Mouse (Mus musculus): Measurements from ENCODE around the gene Ctdsp1.

The Ctdsp1 gene

DNA sequence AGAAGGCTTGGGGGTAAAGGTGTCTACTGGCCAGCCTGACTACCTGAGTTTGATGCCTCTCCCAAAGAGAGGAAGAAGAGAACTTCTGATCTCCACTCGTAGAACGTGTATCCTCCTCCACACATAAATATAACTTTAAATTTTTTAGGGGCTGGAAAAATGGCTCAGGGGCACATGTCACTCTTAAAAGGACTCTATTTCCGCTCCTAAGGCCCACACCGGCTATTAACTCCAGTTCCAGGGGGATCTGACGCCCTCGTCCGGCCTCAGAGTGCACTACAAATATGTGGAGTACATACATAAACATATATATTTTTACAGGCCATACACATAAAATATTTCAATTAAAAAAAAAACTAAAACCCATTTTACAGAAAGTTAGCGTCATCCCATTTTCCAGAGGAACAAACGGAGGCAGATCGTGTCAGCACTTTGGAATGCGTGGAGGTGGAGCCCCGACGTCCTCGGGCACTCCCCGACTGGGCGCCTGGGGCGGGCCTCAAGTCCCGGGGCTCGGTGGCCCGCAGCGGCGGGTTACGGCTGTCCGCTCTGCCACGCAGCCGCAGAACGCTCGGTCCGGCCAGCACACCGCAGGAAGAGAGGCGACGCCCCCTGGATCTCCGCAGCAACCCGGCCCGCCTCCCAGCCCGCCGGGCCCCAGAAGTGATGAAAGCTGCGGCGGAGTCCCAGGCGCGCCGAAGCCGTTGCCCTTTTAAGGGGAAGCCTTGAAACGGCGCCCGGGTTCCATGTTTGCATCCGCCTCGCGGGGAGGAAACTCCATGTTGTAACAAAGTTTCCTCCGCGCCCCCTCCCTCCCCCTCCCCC, at the start of gene Ctdsp1:
Gene Ctdsp1 (plus strand): TSS at position 586 of the 825 bp plus-strand sequence.
- in situ Hi-C loops (cut with MboI, MseI), result loop anchor here (25.0 kb wide), 1 partner anchor 454 kb away; no protein-coding TSS in a partner anchor

GRCm38 (mm10) chr1:74341898-74342297, 49.4 kb upstream of the Ctdsp1 start:
- in situ Hi-C loops (cut with MboI, MseI), result no loop called here

GRCm38 (mm10) chr1:74342308-74342707, 49.0 kb upstream of the Ctdsp1 start:
- in situ Hi-C loops (cut with MboI, MseI), result no loop called here

DNA sequence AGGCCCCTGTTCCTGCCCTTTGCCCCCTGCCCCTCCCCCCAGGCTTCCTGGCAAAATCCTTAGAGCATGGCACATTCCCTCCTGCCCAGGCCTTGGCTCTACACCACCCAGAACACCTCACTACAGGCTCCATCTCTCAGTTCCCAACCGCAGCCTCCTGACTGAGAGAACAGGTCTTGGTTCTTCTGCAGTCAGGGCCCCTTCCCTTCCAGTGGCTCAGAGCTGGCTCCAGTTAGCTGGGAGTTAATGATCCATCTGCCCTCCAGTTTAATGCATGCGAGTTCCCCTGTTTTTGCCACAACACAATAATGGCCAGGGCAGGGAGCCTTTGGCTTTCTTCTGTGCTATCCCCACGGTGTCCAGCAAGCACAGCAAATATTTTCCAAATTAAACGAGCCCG, 48.1 kb upstream of the Ctdsp1 start:
- in situ Hi-C loops (cut with MboI, MseI), result no loop called here

GRCm38 (mm10) chr1:74344163-74344916, 47.0 kb upstream of the Ctdsp1 start:
- in situ Hi-C loops (cut with MboI, MseI), result no loop called here

DNA sequence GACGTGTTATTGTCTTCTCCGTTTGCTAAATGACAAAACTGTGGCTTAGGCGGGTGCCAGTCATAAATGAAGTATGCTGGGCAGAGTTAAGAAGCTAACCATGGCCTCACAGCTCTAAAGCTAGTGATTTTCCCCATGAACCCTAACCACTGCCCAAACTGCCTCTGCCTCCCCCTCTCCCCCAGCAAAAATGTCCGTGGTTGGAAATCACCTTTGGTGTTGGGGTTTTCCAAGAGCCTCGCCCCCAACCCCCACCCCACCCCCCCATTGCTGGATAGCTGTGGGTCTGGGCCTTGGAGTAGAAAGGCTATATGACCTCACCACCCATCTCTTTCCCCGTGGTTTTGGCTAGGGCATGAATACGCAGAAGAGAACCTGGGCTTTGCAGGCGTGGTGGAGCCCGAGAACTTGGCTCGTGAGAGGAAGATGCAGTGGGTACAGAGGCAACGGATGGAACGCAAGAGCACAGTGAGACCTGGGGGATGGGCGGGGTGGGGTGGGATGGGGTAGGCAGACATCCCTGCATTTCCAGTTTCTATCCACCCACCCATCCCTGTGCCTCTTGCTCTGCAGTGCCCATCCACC, 40.0 kb upstream of the Ctdsp1 start:
- in situ Hi-C loops (cut with MboI, MseI), result no loop called here

DNA sequence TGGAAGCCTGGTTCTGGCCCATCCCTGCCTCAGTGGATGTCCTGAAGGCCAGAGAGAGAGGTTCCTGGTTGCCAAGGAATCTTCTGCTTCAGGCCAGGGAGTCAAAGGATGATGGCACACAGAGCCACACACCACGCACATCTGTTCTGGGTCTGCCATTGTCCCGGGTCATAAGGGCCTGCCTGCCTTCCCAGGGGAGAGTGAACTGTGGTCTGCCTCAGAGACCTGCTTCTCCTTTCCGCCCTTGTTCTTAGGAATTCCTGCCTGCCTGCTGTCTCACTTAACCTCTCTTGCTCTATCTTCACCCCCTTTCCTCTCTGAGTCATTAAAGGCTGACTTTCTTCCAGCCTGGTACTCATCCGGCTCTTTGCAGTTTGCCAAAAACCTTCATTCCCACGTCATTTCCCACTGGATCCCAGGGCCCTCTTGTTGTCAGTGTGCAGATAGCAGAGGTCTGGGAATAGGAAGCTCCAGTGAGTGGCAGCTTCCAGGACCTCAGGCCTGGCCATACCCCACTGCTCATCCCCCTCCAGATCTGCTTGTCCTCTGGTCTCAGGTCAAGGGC, 38.7 kb upstream of the Ctdsp1 start:
- in situ Hi-C loops (cut with MboI, MseI), result no loop called here

DNA sequence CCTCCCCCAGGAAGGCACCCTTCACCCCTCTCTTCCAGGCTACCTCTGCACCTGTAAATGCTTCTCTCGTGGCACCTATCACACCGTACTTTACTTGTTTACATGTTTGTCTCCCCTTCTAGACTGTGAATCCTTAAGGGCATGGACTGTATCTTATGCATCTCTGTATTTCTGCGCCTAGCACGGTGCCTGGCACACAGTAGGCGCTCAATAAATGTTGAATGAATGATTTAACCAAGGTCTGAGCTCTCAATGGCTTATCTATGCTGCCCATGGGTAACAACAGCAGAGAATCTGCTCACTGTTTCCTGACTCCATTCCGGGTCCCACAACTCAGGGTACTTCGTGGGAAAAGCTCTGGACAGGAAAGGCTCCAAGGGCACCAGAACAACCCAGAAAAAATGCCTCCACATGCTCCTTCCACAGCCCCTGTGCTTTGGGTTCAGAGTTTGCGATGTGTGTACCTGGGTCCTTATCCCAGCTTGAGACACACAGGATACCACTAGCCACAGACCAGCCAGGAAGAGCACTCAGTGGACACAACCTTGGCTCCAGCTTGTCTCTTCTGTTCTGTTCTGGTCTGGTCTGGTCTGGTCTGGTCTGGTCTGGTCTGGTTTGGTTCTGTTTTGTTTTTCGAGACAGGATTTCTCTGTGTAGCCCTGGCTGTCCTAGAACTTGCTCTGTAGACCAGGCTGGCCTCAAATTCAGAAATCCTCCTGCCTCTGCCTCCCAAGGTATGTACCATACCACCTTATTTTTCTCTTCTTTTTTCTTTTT, 37.7 kb upstream of the Ctdsp1 start:
- in situ Hi-C loops (cut with MboI, MseI), result no loop called here

GRCm38 (mm10) chr1:74357531-74357930, 33.8 kb upstream of the Ctdsp1 start:
- in situ Hi-C loops (cut with MboI, MseI), result no loop called here

GRCm38 (mm10) chr1:74359952-74360517, 31.3 kb upstream of the Ctdsp1 start:
- in situ Hi-C loops (cut with MboI, MseI), result no loop called here

- in situ Hi-C loops (cut with MboI, MseI), result no loop called here
Measured at GRCm38 (mm10) chr1:74361812-74362211, 29.5 kb upstream of the Ctdsp1 start, which contains the start of gene Catip. Gene Catip (plus strand): TSS chr1:74362108.

DNA sequence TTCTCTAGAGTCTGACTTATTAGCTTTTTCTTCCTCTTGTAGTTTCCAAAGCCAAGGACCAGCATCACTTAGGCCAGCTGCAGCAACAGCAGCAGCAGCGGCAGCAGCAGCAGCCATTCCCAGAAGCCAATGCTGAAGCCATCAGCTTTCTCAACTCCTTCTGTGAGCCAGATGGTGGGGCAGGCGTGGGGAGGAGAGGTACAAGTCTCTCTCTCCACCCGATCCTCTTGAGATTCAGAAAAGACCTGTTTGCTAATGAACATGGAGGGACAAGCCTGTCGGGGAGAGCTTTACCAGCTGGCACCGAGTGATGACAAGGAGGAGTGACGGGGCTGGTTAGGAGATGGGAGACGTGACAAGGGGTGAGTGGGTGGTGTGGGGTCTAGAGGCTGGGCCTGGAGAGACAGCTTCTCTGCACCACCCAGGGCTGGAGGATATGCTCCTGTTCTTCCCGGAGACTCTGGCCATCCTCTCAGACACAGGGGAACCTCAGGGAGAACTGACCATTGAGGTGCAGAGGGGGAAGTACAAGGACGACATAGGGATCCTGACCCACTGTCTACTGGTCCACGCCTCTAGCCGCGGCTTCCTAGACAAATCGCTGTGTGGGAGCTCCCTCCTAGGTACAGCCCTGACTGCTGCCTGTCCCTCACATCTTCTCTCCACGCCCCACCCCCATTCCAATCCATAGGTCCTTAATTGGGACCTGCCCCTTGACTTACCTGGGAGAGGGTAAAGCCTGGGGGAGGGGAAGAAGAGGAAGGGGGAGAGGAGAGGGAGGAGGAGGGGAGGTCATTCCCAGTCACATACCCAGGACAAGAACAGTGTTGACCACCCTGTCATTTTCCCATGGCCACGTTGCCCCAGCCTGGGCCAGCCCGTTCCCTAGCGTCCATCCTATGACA, 28.7 kb upstream of the Ctdsp1 start:
- in situ Hi-C loops (cut with MboI, MseI), result no loop called here

DNA sequence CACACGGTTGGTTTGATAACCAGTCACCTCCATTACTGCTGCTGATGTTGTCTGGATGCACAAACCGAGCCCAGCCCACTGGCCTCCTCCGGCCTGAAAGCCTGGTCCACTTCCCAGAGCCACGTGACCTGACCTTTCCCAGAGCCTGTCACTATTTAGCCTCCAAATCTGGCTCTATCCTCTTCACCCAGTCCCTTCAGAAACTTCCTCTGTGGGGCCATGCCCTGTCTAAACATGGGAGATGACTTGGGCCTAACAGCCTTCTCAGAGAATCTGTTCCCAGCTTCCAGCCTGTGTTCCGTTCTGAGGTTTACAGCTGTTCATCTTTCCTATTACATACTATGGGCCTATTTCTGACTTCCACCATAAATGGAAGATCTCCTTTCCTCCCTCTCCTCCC, 27.9 kb upstream of the Ctdsp1 start:
- in situ Hi-C loops (cut with MboI, MseI), result no loop called here

GRCm38 (mm10) chr1:74364270-74364669, 27.0 kb upstream of the Ctdsp1 start:
- in situ Hi-C loops (cut with MboI, MseI), result no loop called here

DNA sequence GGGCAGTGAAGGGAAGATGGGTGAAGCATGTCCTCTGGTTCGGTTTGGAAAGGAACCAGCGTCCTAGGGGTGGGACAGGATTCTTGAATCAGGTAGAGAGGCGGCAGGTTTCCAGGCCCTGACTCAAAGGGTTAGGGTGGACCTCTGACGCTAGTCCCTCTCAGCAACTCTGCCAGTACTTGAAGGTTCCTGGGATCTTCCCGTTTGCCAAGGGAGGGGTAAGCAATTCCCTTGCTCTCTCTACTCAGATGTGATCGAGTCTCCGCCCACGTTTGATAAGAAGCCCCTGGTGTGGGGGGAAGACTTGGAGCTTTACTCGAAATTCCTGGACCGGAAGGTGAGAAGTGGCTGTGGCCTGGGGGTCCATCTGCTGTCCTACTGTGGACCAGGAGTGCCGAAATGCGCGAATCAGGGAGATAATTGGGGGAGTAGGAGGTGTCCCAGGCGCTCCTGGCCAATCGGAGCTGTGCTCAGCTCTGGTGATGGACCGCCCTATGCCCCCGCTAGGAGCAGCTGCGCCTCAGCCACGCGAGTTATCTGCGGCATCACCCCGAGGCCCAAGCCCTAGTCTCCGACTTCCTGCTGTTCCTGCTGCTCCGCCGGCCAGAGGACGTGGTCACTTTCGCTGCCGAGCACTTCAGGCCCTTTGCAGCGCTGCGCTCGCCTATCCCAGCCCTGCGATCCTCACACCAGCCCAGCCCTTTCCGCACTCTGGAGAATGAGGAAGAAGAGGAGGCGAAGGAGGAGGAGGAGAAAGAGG, 23.2 kb upstream of the Ctdsp1 start:
- in situ Hi-C loops (cut with MboI, MseI), result no loop called here

DNA sequence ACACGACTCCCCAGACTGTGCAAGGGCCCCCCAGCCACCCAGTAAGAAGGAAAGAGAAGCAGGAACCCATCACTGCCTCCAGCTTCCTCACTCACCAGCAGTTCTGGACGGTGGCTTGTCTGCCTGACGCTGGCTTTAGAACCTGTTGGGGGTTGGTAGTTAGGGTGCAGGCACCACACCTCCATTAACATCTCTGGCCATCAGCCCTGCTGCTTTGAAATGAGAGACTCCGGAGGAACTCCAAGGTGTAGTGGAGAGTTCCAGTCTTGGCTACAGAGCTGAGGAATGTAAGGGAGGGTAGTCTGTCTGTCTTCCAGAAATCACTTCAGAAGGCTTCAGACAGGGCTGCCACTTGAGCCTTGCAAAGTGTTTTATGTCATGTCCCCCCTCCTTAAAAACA, 21.3 kb upstream of the Ctdsp1 start:
- in situ Hi-C loops (cut with MboI, MseI), result no loop called here

- in situ Hi-C loops (cut with MboI, MseI), result no loop called here
Measured at GRCm38 (mm10) chr1:74373372-74373771, 17.9 kb upstream of the Ctdsp1 start.

- in situ Hi-C loops (cut with MboI, MseI), result loop anchor here (25.0 kb wide), 1 partner anchor 438 kb away; no protein-coding TSS in a partner anchor
Measured at GRCm38 (mm10) chr1:74374980-74375379, 16.3 kb upstream of the Ctdsp1 start, which contains the start of gene Slc11a1. Gene Slc11a1 (plus strand): TSS chr1:74375195.

- in situ Hi-C loops (cut with MboI, MseI), result loop anchor here (25.0 kb wide), 1 partner anchor 438 kb away; no protein-coding TSS in a partner anchor
Measured at GRCm38 (mm10) chr1:74375561-74375960, 15.7 kb upstream of the Ctdsp1 start.
